Mouse (Mus musculus) neutrophil, adult 5-6 weeks (primary cell): Measurements from ENCODE around the gene Fgf12. TPM values are rescaled to one million over a fixed set of nuclear protein-coding genes. Genes with fewer than 3 reads are reported as not detected.

Source experiments
- ATAC-seq: fragments of 151-379, 151-347 bp; 2 replicates; pipeline ENCODE4 v1.8.0; 2017; ENCODE audit warnings: mild to moderate bottlenecking, moderate TSS enrichment; ENCODE audit not compliant: insufficient number of reproducible peaks, poor library complexity, low FRiP score, severe bottlenecking; ENCODE audit errors: extremely low read depth
- total RNA-seq: library from RNA; stranded (forward); fragments of 200-1000 nt; gene quantifications from 2 replicates; pipeline ENCODE4 v1.2.3, GENCODE M21; 2017

Gene Fgf12
- total RNA-seq, 1 experiment from 2014 or later, result 0.23 TPM

GRCm38 (mm10) chr16:28511413-28511812 lies 241.5 kb downstream of the Fgf12 start:
- ATAC-seq, result no peak

GRCm38 (mm10) chr16:28497971-28498607 lies 254.8 kb downstream of the Fgf12 start:
- ATAC-seq, result no peak

- ATAC-seq, result no peak
These were observed 261.2 kb downstream of the Fgf12 start for GRCm38 (mm10) chr16:28491711-28492110.

- no peak for ATAC-seq
These were observed 262.4 kb downstream of the Fgf12 start for GRCm38 (mm10) chr16:28490515-28490914.

GRCm38 (mm10) chr16:28484920-28485319 lies 267.9 kb downstream of the Fgf12 start:
- no peak for ATAC-seq

- no peak for ATAC-seq
These were observed 273.8 kb downstream of the Fgf12 start for GRCm38 (mm10) chr16:28479022-28479421.

GRCm38 (mm10) chr16:28476651-28477050 lies 276.2 kb downstream of the Fgf12 start:
- no peak for ATAC-seq

- ATAC-seq, result no peak
These were observed 277.3 kb downstream of the Fgf12 start for GRCm38 (mm10) chr16:28475553-28475952.

- ATAC-seq, result no peak
These were observed 298.0 kb downstream of the Fgf12 start for GRCm38 (mm10) chr16:28454821-28455220.

- no peak for ATAC-seq
These were observed 305.8 kb downstream of the Fgf12 start for GRCm38 (mm10) chr16:28447114-28447455.

GRCm38 (mm10) chr16:28446334-28447113 lies 306.3 kb downstream of the Fgf12 start:
- ATAC-seq, result no peak

- no peak for ATAC-seq
These were observed 307.0 kb downstream of the Fgf12 start for GRCm38 (mm10) chr16:28445800-28446333.

GRCm38 (mm10) chr16:28444993-28445799 lies 307.7 kb downstream of the Fgf12 start:
- ATAC-seq, result no peak

GRCm38 (mm10) chr16:28421617-28422016 lies 331.3 kb downstream of the Fgf12 start:
- no peak for ATAC-seq

- no peak for ATAC-seq
These were observed 333.1 kb downstream of the Fgf12 start for GRCm38 (mm10) chr16:28419693-28420299.

- ATAC-seq, result no peak
These were observed 341.6 kb downstream of the Fgf12 start for GRCm38 (mm10) chr16:28411210-28411817.

- no peak for ATAC-seq
These were observed 344.6 kb downstream of the Fgf12 start for GRCm38 (mm10) chr16:28408294-28408693.

GRCm38 (mm10) chr16:28407892-28408291 lies 345.0 kb downstream of the Fgf12 start:
- no peak for ATAC-seq

GRCm38 (mm10) chr16:28404156-28404555 lies 348.7 kb downstream of the Fgf12 start:
- no peak for ATAC-seq
